Mouse (Mus musculus): ENCODE data around the gene Gm904. TPM values are rescaled to one million over a fixed set of nuclear protein-coding genes. Genes with fewer than 3 reads are reported as not detected.

Gene Gm904
- not detected in 4 replicates for total RNA-seq (2023)

GRCm38 (mm10) chr13:50642928-50643327 is at the start of gene Gm904:
Gene Gm904 (plus strand): TSS chr13:50643228.

Other genes starting within 250 kb of the Gm904 start
- gene Fbxw17, start 225.4 kb upstream of the Gm904 start, total RNA-seq (2023) = 9.8 to 13.6 TPM (median 11.2 TPM) in 4 replicates
- gene Gm47429, start 199.3 kb upstream of the Gm904 start, total RNA-seq (2023) = not detected in 4 replicates
- not detected in 4 replicates for gene Nutm2, start 175.9 kb upstream of the Gm904 start, total RNA-seq (2023)
- gene Gm8765, start 55.1 kb downstream of the Gm904 start, total RNA-seq (2023) = not detected in 4 replicates